Comparison of ENCODE assay signal across 8 mouse cellular contexts in the genomic region with DNA sequence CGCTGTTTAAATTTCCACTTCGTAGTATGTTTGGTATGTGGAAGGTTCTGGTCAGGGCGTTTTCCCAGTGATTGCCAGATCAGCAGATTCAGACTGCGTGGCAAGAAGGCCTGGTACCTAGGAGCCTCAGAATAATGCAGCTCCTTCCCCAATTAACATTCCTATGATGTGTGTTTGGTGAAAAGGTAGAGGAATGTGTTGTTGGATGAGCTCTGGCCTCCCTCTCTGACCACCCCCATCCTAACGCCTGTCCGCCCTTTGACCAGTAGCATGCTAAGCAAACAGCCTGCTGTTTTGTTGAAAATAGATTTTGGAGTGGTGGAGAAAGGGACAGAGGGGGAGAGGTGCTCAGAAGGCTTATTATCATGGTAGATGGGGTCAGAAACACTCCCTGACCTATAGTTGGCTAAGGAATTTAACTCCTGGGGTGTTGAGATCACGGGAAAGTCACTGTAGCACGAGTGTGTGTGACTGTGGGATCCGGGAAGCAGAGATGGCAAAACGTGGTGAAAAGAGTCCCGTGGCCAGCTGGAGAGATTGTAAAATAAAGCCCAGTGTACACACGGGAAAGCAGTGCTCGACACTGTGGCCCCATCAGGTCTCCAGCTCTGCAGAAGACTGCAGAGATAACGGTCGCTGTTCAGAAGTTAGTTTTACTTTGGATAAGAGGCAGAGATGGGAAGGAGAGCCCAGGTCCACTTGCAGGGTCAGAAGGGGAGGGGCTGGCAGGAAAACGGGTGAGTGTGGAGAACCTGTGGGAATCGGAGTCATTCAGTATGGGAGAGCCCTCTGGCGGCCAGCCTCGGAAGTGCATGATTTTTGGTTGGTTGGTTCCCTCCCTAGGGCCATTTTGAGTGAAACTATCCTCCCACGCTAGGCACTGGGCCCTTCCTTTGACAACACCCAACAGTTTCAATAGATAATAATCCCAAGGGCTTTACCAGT. TPM values are rescaled to one million over a fixed set of nuclear protein-coding genes. Genes with fewer than 3 reads are reported as not detected.
DNase-seq lines count a peak whose midpoint lies in the region; ATAC-seq and TF ChIP-seq lines count a peak whose summit lies in the region.

No protein-coding gene starts in this region.

- peak; percentile 89 for DNase-seq in Patski (ENCODE audit: low read depth, low spot score)
- DNase-seq in cerebellum, postnatal 14 days = peak; percentile 90 to 95
- peak; percentile 32 to 72 for DNase-seq in frontal cortex, postnatal 14 days (ENCODE audit: low spot score in 2 of 2)
- DNase-seq in layer of hippocampus, postnatal 14 days (ENCODE audit: low spot score in 2 of 2) = peak; percentile 65 to 69
- peak; percentile 89 for DNase-seq in lung, postnatal 25 days (ENCODE audit: low spot score)
- DNase-seq in retina, embryonic 14.5 days (ENCODE audit: low spot score) = peak; percentile 92
- peak; percentile 83 for DNase-seq in thymus, postnatal 4 days

- ATAC-seq in Patski = peak; percentile 60
- ATAC-seq in hindbrain, embryonic 12.5 days (ENCODE audit: low FRiP score) = peak; percentile 46

- 31% methylated on average over 20 of the region's 20 CpGs for WGBS in hindbrain, embryonic 12.5 days

- POLR2A ChIA-PET in Patski (lab: Charles Lee) = interaction anchor here (0.6 to 1.3 kb wide), 3 partner anchors 10 to 28 kb away, joined by 3 to 4 read pairs (median 3); no protein-coding TSS in a partner anchor

- TF ChIP-seq CTCF in Patski (IDR thresholded peaks at IDR 0.05) = peak; percentile 99

- no peak overlapping the region for H3K4me3 ChIP-seq in hindbrain, embryonic 12.5 days

- peaks cover 5% of the 10 kb centered on the region; the same call in 1 of the 2 replicates for H3K4me1 ChIP-seq in hindbrain, embryonic 12.5 days

- H3K4me2 ChIP-seq in hindbrain, embryonic 12.5 days (replicated peaks) = peak overlapping the region; percentile 21

- no peak overlapping the region for H3K27ac ChIP-seq in hindbrain, embryonic 12.5 days

- no peaks in the 10 kb centered on the region for H3K36me3 ChIP-seq in hindbrain, embryonic 12.5 days

- in situ Hi-C loops in Patski (cut with MboI; ENCODE audit: low pct_unique_long_range_greater_than_20kb) = loop anchor here (5.0 kb wide), 2 partner anchors 57 to 132 kb away; no protein-coding TSS in a partner anchor

- H3K9me3 ChIP-seq in hindbrain, embryonic 12.5 days (replicated peaks) = no peaks in the 10 kb centered on the region

- no peaks in the 10 kb centered on the region for H3K27me3 ChIP-seq in Patski
- no peaks in the 10 kb centered on the region for H3K27me3 ChIP-seq in hindbrain, embryonic 12.5 days

- CTCF ChIA-PET in Patski (lab: Charles Lee) = interaction anchor here (0.6 to 2.9 kb wide), 14 partner anchors 10 to 217 kb away, joined by 3 to 13 read pairs (median 4); no protein-coding TSS in a partner anchor

- H3K9ac ChIP-seq in hindbrain, embryonic 12.5 days = no peak overlapping the region

RNA-seq across cellular contexts. Expression of gene Abca4, which starts 59.9 kb away (rescaled TPM):
- 1.5 TPM for polyA plus RNA-seq in Patski (2021)
- 2.6 and 2.7 TPM in 2 replicates for polyA plus RNA-seq in hindbrain, embryonic 12.5 days (2016; fragmentation: Nextera tagmentation; extraction: Ambion mirVana)
- 1 to 10 TPM; 2.6 to 6.6 TPM for total RNA-seq in layer of hippocampus, postnatal 14 days (2021)
